Mouse (Mus musculus) thymus, adult 2 months (tissue): Measurements from ENCODE around the gene Urgcp.

ENCODE experiments used
- CTCF ChIP-seq: fragments of 200-500 bp; IDR thresholded peaks from 2 replicates; pipeline ENCODE4 v1.5.1; 2012; ENCODE audit warnings: mild to moderate bottlenecking, control low read depth, low read length, moderate library complexity, borderline replicate concordance; ENCODE audit not compliant: control insufficient read depth, poor library complexity, insufficient read depth; ENCODE audit errors: extremely low read depth
- POLR2A ChIP-seq: fragments of 200-500 bp; IDR thresholded peaks from 2 replicates; pipeline ENCODE4 v1.6.1; 2012; ENCODE audit warnings: mild to moderate bottlenecking, low read length, control low read depth, moderate library complexity; ENCODE audit not compliant: control insufficient read depth, poor library complexity, insufficient read depth; ENCODE audit errors: extremely low read depth

GRCm38 (mm10) chr11:5766019-5766418 is 3.8 kb upstream of the Urgcp start:
- no peak for TF ChIP-seq POLR2A
- no peak for TF ChIP-seq CTCF
